Mouse (Mus musculus) MEL-GATA-1-ER (cell line): ENCODE results near the gene Pttg1ip.

ENCODE experiments used
- DNase-seq: peaks from one replicate; pipeline ENCODE4 v3.0.0-alpha.2; 2012; ENCODE audit warnings: low read depth; ENCODE audit errors: extremely low read depth

Gene Pttg1ip

DNA sequence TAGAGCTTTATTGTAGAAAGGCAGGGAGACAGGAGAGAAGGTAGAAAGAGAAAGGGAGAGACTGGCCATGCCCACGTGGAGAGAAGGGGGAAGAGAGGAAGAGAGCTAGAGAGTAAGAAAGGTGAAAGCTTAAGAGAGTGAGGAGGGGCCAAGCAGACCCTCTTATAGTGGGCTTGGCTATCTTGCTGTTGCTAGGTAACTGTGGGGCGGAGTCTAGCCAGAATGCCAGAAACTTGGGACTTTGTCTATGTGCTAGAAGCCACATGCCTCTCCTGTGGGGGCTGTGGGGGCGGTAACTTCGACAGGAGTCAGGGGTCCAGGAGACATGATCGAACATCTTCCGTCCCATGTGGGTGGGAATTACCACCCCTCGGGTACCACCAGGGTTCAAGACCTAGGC is 12.0 kb upstream of the Pttg1ip start:
- DNase-seq = no peak

- no peak for DNase-seq
These were observed 11.4 kb upstream of the Pttg1ip start for GRCm38 (mm10) chr10:77569973-77570658.

DNA sequence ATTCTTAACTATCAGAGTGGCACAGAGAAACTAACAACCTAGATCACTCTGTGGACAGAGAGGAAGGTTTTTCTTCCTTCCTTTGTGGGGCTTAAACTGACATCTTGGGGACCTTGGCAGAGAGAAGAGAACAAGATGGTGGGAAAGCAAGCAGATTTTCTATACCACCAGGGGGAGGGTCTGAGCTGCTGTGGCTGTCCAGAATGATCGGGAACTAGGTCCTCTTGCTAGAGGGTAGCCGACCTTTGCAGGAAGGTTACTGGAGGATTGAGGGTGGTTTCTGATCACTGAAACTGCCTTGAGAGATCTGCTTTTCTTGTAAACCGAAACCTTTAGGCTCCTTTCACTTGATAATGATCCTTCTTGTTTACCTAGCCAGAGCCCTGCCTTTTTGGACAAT is 9.3 kb upstream of the Pttg1ip start:
- DNase-seq = no peak

- DNase-seq = no peak
These were observed 8.4 kb upstream of the Pttg1ip start for GRCm38 (mm10) chr10:77573162-77573561.

GRCm38 (mm10) chr10:77580027-77580920 is 1.2 kb upstream of the Pttg1ip start:
- no peak for DNase-seq

- no peak for DNase-seq
These were observed 505 bp upstream of the Pttg1ip start for GRCm38 (mm10) chr10:77581023-77581407.

- DNase-seq = no peak
These were observed 732 bp downstream of the Pttg1ip start for GRCm38 (mm10) chr10:77582285-77582618.

- peak; percentile 62 for DNase-seq
These were observed 2.4 kb downstream of the Pttg1ip start for GRCm38 (mm10) chr10:77583795-77584422.

GRCm38 (mm10) chr10:77586637-77587036 is 5.1 kb downstream of the Pttg1ip start:
- no peak for DNase-seq

- no peak for DNase-seq
These were observed 5.7 kb downstream of the Pttg1ip start for GRCm38 (mm10) chr10:77587091-77587775.

- no peak for DNase-seq
These were observed 6.5 kb downstream of the Pttg1ip start for GRCm38 (mm10) chr10:77588036-77588435.

GRCm38 (mm10) chr10:77589117-77589516 is 7.6 kb downstream of the Pttg1ip start:
- no peak for DNase-seq

- DNase-seq = no peak
These were observed 8.2 kb downstream of the Pttg1ip start for GRCm38 (mm10) chr10:77589749-77590148.

DNA sequence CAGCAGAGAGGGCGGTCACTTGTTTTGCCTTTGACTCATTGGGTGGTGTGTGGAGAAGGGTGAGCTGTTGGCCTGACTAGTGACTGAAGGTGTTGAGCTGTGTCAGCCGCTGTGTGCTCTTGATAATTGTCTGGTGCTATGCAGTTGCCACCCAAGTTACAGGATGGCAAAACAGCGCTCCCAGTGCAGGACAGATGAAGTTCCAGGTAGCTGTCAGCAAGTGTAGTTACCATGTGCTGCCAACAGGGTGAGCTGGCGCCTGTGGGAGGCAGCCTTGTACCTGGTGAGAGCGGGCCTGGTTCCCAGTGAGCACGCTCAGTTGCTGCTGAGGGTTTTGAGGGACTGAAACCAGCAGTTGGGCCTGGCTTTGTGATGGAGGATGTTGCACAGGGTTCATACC is 9.3 kb downstream of the Pttg1ip start:
- no peak for DNase-seq

DNA sequence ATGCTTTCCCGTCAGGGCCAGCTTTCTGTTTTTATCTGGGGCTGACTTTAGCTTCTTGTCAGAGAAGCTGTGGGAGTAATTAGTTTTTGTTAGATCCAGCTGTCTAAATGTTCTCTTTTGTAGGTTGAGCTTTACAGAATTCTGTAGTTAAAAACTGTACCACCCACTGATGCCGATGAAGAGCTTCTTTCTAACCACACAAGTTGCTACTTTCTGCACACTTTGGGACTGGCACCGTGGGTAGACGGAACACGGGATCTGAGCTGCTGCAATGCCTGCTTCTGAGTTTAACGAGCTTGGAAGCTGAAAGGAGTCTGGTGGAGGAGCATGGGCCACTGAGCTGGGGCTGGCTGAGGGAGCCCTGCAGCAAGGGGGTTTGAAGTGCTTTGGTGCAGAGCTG is 10.0 kb downstream of the Pttg1ip start:
- no peak for DNase-seq

DNA sequence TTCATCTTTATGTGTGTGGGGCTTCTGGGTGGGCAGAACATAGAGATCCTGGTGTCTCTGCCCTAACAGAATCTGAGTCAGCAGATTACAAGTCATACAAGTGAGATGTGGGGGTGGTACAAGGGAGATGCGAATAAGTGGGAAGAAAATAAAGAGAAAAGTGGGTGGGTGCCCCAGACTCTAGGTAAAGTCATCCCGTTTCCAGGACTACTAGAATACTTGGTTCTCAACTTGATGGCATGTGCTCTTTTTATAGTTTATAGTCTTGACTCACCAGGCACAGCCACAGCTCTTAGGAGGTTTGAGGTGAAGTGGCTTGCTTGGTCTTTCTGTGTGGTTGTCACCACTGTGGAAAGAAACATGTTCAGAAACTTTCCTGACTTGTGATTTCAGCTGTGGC is 14.5 kb downstream of the Pttg1ip start:
- DNase-seq = no peak

- DNase-seq = no peak
These were observed 21.5 kb downstream of the Pttg1ip start for GRCm38 (mm10) chr10:77603021-77603420.

GRCm38 (mm10) chr10:77604111-77604510 is 22.6 kb downstream of the Pttg1ip start:
- DNase-seq = no peak

- DNase-seq = no peak
These were observed 23.4 kb downstream of the Pttg1ip start for GRCm38 (mm10) chr10:77604958-77605357.

DNA sequence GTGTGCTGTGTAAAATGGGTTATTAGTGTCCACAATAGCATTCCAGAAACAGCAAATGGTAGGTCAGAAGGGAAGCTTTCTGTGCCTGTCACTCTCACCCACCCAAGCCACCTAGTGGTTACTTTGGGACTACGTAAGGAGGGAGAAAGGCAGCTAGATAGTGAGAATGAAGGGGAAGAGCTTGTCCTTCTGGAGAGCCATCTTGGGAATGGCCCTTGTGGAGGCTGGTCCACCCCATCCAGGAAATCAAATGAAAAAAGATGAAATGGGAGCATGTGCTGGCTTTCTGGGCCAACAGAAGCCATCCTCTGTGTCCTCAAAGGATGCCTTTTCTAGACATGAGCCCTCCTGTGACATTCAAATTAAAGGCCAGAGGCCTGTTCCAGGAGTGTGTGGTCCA is 23.8 kb downstream of the Pttg1ip start:
- peak; percentile 68 for DNase-seq

DNA sequence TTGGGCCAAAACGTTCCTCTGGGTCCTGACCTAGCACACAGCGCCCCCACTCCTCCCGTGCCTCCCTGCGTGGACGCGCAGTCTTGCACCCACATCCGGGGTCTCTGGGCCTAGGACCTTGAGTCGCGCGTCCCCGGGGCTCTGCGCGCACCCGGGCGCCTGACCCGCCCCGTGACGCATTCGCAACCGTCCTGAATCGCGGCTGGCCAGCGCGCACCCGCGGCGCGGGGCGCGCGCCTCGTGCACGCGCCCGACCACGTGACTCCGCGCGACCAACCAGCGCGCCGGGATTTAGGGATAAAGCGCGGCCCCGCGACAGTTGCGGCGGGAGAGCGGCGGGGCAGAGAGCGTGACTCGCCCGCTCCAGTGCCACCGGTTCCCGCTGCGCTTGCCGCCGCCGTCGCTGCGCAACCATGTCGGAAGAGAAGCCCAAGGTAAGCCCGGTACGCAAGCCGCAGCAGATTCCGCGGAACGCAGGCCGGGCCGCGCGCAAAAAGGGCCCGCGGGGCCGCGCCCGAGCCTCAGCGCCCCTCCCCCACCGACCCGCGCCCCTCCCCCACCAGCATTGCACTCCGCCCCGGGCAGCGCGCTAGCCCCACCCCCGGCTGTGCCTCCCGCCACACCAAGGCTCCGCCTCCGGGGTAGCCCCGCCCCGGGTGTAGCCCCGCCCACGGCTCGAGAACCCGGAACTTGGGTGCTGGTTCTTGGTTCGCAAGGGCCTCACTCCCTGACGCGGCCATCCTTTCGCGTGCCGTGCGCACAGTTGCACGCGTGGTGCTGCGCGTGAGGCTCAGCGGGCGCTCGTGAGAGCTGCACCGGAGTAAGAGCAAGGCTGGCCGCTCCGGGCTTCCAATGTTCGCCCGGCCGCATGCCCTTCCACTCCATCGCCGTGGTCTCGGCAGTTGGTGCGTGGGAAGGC is 24.6 kb downstream of the Pttg1ip start, which contains the start of the genes Sumo3 and Gm49325:
Sumo3 (plus strand) TSS at position 190 of the 919 bp plus-strand sequence.
Gm49325 (plus strand) TSS at position 290 of the 919 bp plus-strand sequence.
- DNase-seq = no peak
